Mouse (Mus musculus) embryo, embryonic 10 days (tissue): ENCODE measurements at regions not wholly inside any gene's neighbourhood (a gene's known extent, or its start where the extent isn't known, plus 50 kb on each side); places are given as distances from the start of the nearest gene placed in this dataset.

Experiments
- DNase-seq: peaks from one replicate; pipeline ENCODE4 v3.0.0-alpha.2; 2015; ENCODE audit warnings: low spot score

DNA sequence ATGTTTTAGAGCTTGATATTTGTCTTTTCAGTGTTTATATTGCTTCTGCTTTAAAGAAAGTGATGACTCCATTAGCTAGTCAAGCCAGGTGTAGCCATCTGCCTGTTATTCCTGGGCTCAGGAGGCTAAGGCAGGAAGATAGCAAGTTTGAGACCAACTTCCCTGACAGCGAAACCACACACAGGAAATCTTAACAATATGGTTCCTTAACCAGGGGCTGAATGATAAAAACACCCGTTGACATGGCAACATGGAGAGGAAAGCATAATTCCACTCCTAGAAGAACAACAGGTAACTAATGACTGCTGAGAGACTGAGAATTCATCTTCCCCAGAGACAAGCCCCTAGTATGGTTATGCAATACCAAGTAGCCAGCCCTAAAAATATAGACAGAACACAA is 553.6 kb upstream of the Acvr2a start:
- no peak for DNase-seq
